Mouse (Mus musculus) hematopoietic stem cell, adult 5-6 weeks (primary cell): ENCODE measurements at regions not wholly inside any gene's neighbourhood (a gene's known extent, or its start where the extent isn't known, plus 50 kb on each side); places are given as distances from the start of the nearest gene placed in this dataset.
"Not testable (repeated sequence)": the region's sequence is repeated elsewhere in the genome, so short reads cannot be mapped to it uniquely, and the experiment has no call there.

ENCODE experiments used
- ATAC-seq, 2 experiments: fragments of 125-278 bp in 1 of 2; replicated peaks in 1 of 2; 2 replicates each; pipeline ENCODE4 v1.8.0; 2016 to 2017; ENCODE audit warnings: inconsistent platforms in 2 of 2, mild to moderate bottlenecking in 2 of 2, moderate number of reproducible peaks in 2 of 2, low read depth in 1 of 2, moderate TSS enrichment in 1 of 2; ENCODE audit not compliant: low FRiP score in 2 of 2, poor library complexity in 2 of 2, severe bottlenecking in 2 of 2, insufficient read depth in 1 of 2, low TSS enrichment in 1 of 2

DNA sequence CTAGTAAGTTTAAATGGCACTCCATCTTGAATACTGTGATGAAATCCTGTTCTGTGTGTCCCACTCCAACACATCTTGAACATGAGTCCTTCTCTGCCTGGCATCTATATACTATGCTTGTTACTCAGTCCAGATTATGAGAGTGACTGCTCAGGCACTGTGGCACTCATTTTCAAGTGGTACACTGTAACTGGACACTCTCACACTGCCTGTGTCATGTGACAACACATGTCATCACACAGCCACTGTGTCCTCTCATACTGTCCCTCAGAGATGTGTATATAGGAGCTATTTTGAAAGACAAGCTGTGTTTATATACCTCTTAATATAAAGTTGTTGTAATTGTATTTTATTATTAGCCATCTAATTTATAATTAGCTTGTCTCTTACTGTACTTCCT lies 89.0 kb upstream of the Spata13 start:
- ATAC-seq, result no peak

DNA sequence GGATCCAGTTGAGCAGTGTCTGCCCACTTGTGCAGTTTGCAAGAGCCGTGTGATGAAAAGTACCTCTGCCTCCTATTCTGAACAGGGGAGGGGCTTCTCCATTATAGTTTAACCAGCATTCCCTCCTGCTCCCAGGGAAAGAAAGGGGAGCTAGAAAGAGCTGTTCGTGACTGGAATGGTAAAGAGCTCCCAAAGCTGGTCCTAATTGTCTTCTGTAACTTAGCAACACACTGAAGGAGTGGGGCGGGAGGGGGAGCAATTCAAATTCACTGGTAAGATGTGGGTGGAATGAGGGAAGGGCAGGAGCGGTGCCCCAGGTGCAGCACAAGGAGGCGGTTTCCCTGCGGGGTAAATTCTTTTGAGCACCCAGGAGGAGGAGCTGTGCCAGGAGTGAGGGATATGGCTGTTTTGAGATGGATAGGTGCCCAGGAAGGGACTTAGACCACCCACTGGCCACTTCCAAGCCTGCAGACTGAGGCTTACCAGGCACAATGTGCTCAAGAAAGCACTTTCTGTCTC lies 79.5 kb upstream of the Spata13 start:
- ATAC-seq, result no peak

DNA sequence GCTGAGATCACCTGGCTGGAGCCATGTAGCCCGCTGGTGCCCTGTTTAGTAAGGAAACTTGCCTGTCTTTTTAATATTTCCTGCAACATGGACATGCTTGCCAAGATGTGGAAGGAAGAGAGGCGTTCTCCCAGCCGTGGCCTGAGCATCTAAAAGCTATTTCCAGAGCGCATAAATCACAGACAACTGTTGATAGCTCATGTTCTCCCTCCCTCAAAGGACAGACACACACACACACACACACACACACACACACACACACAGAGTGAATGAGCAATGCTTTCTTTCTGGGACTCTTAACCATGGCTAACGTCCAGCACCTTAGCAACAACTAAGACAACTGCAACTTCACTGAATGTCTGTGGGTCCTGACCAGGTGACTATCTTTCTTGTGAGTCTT lies 77.3 kb upstream of the Spata13 start:
- ATAC-seq, result no peak

DNA sequence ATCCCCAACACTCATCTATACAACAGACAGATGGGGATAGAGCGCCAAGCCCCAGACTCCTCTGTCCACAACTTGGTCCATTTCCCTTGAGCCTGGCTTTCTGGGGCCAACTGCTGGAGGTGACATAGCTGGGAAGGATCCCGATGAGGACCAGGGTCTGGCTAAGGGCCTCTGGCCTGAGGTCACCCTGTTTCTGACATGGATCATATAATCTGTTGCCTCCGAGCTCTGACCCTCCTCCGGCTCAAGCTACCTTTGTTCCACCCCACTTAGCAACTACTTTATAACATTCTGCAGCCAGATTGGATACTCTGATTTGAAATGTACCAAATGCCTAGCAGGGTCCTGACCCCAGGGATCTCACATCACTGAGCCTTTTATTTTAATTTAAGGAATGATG lies 76.8 kb upstream of the Spata13 start:
- no peak for ATAC-seq

DNA sequence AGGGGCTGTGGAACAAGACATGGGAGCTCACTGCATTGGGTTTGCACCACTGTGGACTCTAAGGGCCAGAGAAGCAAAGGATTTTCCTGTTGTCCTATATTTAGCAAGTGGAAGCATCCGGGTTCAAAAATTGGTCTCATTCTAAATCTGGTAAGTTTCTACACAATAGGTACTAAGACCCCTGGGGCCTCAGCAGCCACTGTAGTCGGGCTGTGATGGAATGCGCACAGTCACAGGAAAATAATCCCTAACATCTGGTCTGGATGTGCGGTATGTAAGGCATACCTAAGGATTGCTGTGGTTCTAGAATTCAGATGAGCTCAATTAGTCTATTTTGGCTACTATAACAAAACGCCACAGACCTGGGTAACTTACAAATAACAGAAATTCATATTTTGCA lies 74.4 kb upstream of the Spata13 start:
- ATAC-seq, result no peak

DNA sequence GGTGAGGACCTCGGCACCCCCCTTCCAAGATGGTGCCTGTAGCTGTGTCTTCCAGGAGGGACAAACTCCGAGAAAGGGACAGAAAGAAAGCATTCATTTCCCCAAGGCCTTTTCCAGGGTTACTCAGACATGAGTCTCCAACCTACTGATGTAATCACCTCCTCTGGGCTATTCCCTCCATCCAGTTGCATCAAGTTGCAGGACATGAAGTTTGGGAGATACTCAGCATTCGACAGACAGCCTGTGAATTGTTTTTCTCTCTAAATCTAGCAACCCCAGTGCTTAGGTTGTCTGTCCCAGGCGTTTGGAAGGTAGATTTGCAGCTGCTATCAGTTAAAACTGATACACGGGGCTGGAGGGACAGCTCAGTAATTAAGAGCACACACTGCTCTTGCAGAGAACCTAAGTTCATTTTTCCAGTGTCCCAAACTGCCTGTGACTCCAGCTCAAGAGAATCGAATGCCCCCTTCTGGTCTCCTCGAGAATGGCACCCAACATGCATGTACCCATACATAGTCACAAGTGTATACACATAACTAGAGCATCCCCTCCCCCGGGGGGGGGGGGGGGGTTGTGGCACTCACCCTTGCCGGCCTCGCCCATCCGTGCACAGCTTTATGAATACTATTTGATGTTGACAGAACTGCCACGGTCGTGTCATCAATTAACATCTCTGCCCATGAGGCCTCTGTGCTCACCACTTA lies 73.8 kb upstream of the Spata13 start:
- no peak for ATAC-seq

DNA sequence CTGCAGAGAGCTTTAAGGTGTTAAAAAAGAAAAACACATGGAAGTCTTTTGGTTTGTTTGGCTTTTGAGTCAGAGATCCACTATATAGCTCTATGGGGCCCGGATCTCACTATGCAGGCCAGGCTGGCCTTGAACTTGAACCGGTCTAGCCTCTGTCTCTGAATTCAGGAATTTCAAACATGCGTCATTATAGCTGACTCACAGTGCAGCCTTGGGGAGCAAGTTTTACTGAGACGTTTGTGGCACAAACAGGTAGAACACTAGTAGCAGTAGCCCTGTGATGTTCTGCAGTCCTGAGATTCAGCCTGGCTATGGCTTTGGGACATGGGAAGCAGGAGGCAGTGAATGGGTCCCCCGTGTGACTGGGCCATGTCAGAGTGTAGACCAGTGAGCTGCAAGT lies 57.5 kb upstream of the Spata13 start:
- ATAC-seq, result no peak

DNA sequence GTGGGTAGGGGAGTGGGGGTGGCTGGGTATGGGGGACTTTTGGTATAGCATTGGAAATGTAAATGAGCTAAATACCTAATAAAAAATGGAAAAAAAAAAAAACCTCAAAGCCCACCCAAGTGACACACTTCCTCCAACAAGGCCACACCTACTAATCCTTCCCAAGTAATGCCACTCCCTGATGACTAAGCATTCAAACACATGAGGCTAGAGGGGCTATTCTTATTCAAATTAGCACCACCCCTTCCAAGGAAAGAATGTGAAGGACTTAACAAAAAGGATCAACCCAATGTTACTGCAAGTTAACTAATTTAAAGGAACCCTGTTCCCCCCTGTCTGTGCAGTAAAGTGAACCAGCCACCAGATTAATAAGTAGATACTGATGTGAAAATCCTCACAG lies 53.7 kb upstream of the Spata13 start:
- ATAC-seq, result not testable (repeated sequence)
